Mouse (Mus musculus) lung, postnatal 14 days (tissue): Measurements from ENCODE around the gene Ahnak2.

Experiments
- DNase-seq: peaks from one replicate; pipeline ENCODE4 v3.0.0; 2021

The Ahnak2 gene

GRCm38 (mm10) chr12:112755900-112756299 lies 46.6 kb downstream of the Ahnak2 start:
- no peak for DNase-seq

GRCm38 (mm10) chr12:112752399-112752798 lies 50.1 kb downstream of the Ahnak2 start:
- no peak for DNase-seq

GRCm38 (mm10) chr12:112750976-112751375 lies 51.5 kb downstream of the Ahnak2 start:
- DNase-seq, result no peak

GRCm38 (mm10) chr12:112747606-112747970 lies 54.9 kb downstream of the Ahnak2 start:
- DNase-seq, result no peak

GRCm38 (mm10) chr12:112746808-112747605 lies 55.5 kb downstream of the Ahnak2 start:
- DNase-seq, result peak; percentile 57

GRCm38 (mm10) chr12:112746461-112746807 lies 56.0 kb downstream of the Ahnak2 start:
- DNase-seq, result no peak

GRCm38 (mm10) chr12:112745716-112746115 lies 56.7 kb downstream of the Ahnak2 start:
- no peak for DNase-seq

GRCm38 (mm10) chr12:112744891-112745580 lies 57.4 kb downstream of the Ahnak2 start:
- no peak for DNase-seq

- DNase-seq, result no peak
These were observed 58.2 kb downstream of the Ahnak2 start for GRCm38 (mm10) chr12:112744211-112744610.

- DNase-seq, result peak; percentile 84
These were observed 59.1 kb downstream of the Ahnak2 start for GRCm38 (mm10) chr12:112743168-112743975.

- DNase-seq, result no peak
These were observed 59.7 kb downstream of the Ahnak2 start for GRCm38 (mm10) chr12:112742768-112743167.

GRCm38 (mm10) chr12:112739023-112739568 lies 63.4 kb downstream of the Ahnak2 start:
- DNase-seq, result no peak

- DNase-seq, result no peak
These were observed 64.0 kb downstream of the Ahnak2 start for GRCm38 (mm10) chr12:112738281-112739022.

GRCm38 (mm10) chr12:112737761-112738160 lies 64.7 kb downstream of the Ahnak2 start:
- no peak for DNase-seq

GRCm38 (mm10) chr12:112737081-112737480 lies 65.4 kb downstream of the Ahnak2 start:
- no peak for DNase-seq

- no peak for DNase-seq
These were observed 65.9 kb downstream of the Ahnak2 start for GRCm38 (mm10) chr12:112736636-112736925.

GRCm38 (mm10) chr12:112735896-112736635 lies 66.4 kb downstream of the Ahnak2 start:
- no peak for DNase-seq

- DNase-seq, result no peak
These were observed 67.4 kb downstream of the Ahnak2 start for GRCm38 (mm10) chr12:112734881-112735655.

- DNase-seq, result no peak
These were observed 68.2 kb downstream of the Ahnak2 start for GRCm38 (mm10) chr12:112734108-112734820.

GRCm38 (mm10) chr12:112732591-112732990 lies 69.9 kb downstream of the Ahnak2 start:
- DNase-seq, result no peak
